Mouse (Mus musculus) heart, postnatal 0 days (tissue): Measurements from ENCODE around the gene Leo1.
"Not testable (repeated sequence)": the region's sequence is repeated elsewhere in the genome, so short reads cannot be mapped to it uniquely, and the experiment has no call there.

ENCODE experiments used
- CTCF ChIP-seq: IDR thresholded peaks from 2 replicates; pipeline ENCODE4 v1.5.1; 2016; ENCODE audit warnings: antibody characterized with exemption, control low read depth, low read depth
- EP300 ChIP-seq: IDR thresholded peaks from 2 replicates; pipeline ENCODE4 v1.6.1; 2016; ENCODE audit warnings: antibody characterized with exemption, low read depth

DNA sequence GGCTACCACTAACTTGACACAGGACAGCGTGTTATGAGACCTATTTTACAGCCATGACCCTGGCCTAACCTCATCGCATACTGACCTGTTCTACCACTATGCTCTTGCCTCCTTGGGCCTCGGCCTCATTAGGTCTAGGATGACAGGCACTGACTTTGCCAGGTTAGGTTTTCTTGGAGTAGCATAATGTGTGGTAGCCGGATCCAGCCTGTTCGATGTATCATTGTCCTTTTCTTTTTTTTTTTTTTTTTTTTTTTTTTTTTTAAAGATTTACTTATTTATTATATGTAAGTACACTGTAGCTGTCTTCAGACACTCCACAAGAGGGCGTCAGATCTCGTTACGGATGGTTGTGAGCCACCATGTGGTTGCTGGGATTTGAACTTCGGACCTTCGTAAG lies 5.2 kb downstream of the Leo1 start:
- TF ChIP-seq CTCF, EP300: not testable (repeated sequence)
